Mouse (Mus musculus): ENCODE data around the gene Psmd12. TPM values are rescaled to one million over a fixed set of nuclear protein-coding genes. Genes with fewer than 3 reads are reported as not detected.

Psmd12 gene
- polyA plus RNA-seq, 1 experiment from 2014 or later = 218 TPM

GRCm38 (mm10) chr11:107527632-107528031 is 48.3 kb downstream of the Psmd12 start:
- no peak for DNase-seq (ENCODE audit: low spot score)
- Histone ChIP-seq H3K27ac (ENCODE audit: low read depth, low read length) (no peak overlapping the region), H3K9ac (ENCODE audit: low read length) (no peak overlapping the region), H3K36me3 (ENCODE audit: control insufficient read depth, insufficient read depth, low read length) (no peaks in the 10 kb centered on the region), H3K27me3 (ENCODE audit: control insufficient read depth, insufficient read depth, low read length) (no peaks in the 10 kb centered on the region), H3K4me2 (ENCODE audit: low read depth, low read length, severe bottlenecking) (no peak overlapping the region), H3K9me3 (ENCODE audit: control insufficient read depth, low read length) (no peaks in the 10 kb centered on the region), H3K4me3 (ENCODE audit: low read depth, low read length) (no peak overlapping the region), H3K4me1 (replicated peaks; ENCODE audit: control insufficient read depth, insufficient read depth, low read length) (no peaks in the 10 kb centered on the region)
- no peak for ATAC-seq (replicated peaks; ENCODE audit: low FRiP score)
- WGBS = 15% methylated on average over 3 of the region's 3 CpGs

GRCm38 (mm10) chr11:107529320-107529719 is 50.0 kb downstream of the Psmd12 start:
- ATAC-seq (replicated peaks; ENCODE audit: low FRiP score) (no peak), DNase-seq (ENCODE audit: low spot score) (no peak)
- Histone ChIP-seq H3K9me3 (ENCODE audit: control insufficient read depth, low read length) (no peaks in the 10 kb centered on the region), H3K36me3 (ENCODE audit: control insufficient read depth, insufficient read depth, low read length) (no peaks in the 10 kb centered on the region), H3K4me1 (replicated peaks; ENCODE audit: control insufficient read depth, insufficient read depth, low read length) (no peaks in the 10 kb centered on the region), H3K9ac (ENCODE audit: low read length) (no peak overlapping the region), H3K4me3 (ENCODE audit: low read depth, low read length) (no peak overlapping the region), H3K4me2 (ENCODE audit: low read depth, low read length, severe bottlenecking) (no peak overlapping the region), H3K27ac (ENCODE audit: low read depth, low read length) (no peak overlapping the region), H3K27me3 (ENCODE audit: control insufficient read depth, insufficient read depth, low read length) (no peaks in the 10 kb centered on the region)
- 55% methylated on average over 8 of the region's 8 CpGs for WGBS

GRCm38 (mm10) chr11:107531445-107531844 is 52.2 kb downstream of the Psmd12 start:
- 74% methylated on average over 4 of the region's 4 CpGs for WGBS

GRCm38 (mm10) chr11:107532271-107532670 is 53.0 kb downstream of the Psmd12 start:
- H3K9me3 ChIP-seq (ENCODE audit: control insufficient read depth, low read length) = no peaks in the 10 kb centered on the region
- no peaks in the 10 kb centered on the region for H3K27me3 ChIP-seq (ENCODE audit: control insufficient read depth, insufficient read depth, low read length)
- H3K27ac ChIP-seq (ENCODE audit: low read depth, low read length) = no peak overlapping the region
- H3K36me3 ChIP-seq (ENCODE audit: control insufficient read depth, insufficient read depth, low read length) = no peaks in the 10 kb centered on the region
- H3K9ac ChIP-seq (ENCODE audit: low read length) = no peak overlapping the region
- 59% methylated on average over 4 of the region's 5 CpGs for WGBS
- no peak for DNase-seq (ENCODE audit: low spot score)
- no peak for ATAC-seq (replicated peaks; ENCODE audit: low FRiP score)
- no peaks in the 10 kb centered on the region for H3K4me1 ChIP-seq (replicated peaks; ENCODE audit: control insufficient read depth, insufficient read depth, low read length)
- H3K4me3 ChIP-seq (ENCODE audit: low read depth, low read length) = no peak overlapping the region
- H3K4me2 ChIP-seq (ENCODE audit: low read depth, low read length, severe bottlenecking) = no peak overlapping the region

More at GRCm38 (mm10) chr11:107531445-107531844, 52.2 kb downstream of the Psmd12 start:
- ATAC-seq (replicated peaks; ENCODE audit: low FRiP score) = no peak
- H3K4me1 ChIP-seq (replicated peaks; ENCODE audit: control insufficient read depth, insufficient read depth, low read length) = no peaks in the 10 kb centered on the region
- H3K36me3 ChIP-seq (ENCODE audit: control insufficient read depth, insufficient read depth, low read length) = no peaks in the 10 kb centered on the region
- no peaks in the 10 kb centered on the region for H3K27me3 ChIP-seq (ENCODE audit: control insufficient read depth, insufficient read depth, low read length)
- no peak overlapping the region for H3K27ac ChIP-seq (ENCODE audit: low read depth, low read length)
- no peak for DNase-seq (ENCODE audit: low spot score)
- H3K4me2 ChIP-seq (ENCODE audit: low read depth, low read length, severe bottlenecking) = no peak overlapping the region
- no peak overlapping the region for H3K9ac ChIP-seq (ENCODE audit: low read length)
- no peak overlapping the region for H3K4me3 ChIP-seq (ENCODE audit: low read depth, low read length)
- no peaks in the 10 kb centered on the region for H3K9me3 ChIP-seq (ENCODE audit: control insufficient read depth, low read length)

GRCm38 (mm10) chr11:107538994-107539393 is 59.7 kb downstream of the Psmd12 start:
- Histone ChIP-seq H3K27ac (ENCODE audit: low read depth, low read length) (no peak overlapping the region), H3K9ac (ENCODE audit: low read length) (no peak overlapping the region), H3K4me1 (replicated peaks; ENCODE audit: control insufficient read depth, insufficient read depth, low read length) (no peaks in the 10 kb centered on the region), H3K4me2 (ENCODE audit: low read depth, low read length, severe bottlenecking) (no peak overlapping the region), H3K9me3 (ENCODE audit: control insufficient read depth, low read length) (no peaks in the 10 kb centered on the region), H3K36me3 (ENCODE audit: control insufficient read depth, insufficient read depth, low read length) (no peaks in the 10 kb centered on the region), H3K27me3 (ENCODE audit: control insufficient read depth, insufficient read depth, low read length) (no peaks in the 10 kb centered on the region), H3K4me3 (ENCODE audit: low read depth, low read length) (no peak overlapping the region)
- WGBS = 95% methylated on average over 4 of the region's 4 CpGs
- no peak for DNase-seq (ENCODE audit: low spot score)
- no peak for ATAC-seq (replicated peaks; ENCODE audit: low FRiP score)

GRCm38 (mm10) chr11:107540339-107540738 is 61.1 kb downstream of the Psmd12 start:
- 71% methylated on average over 1 of the region's 1 CpGs for WGBS
- DNase-seq (ENCODE audit: low spot score) (no peak), ATAC-seq (replicated peaks; ENCODE audit: low FRiP score) (no peak)

GRCm38 (mm10) chr11:107545747-107546476 is 66.6 kb downstream of the Psmd12 start:
- Histone ChIP-seq H3K4me3 (ENCODE audit: low read depth, low read length) (no peak overlapping the region), H3K4me2 (ENCODE audit: low read depth, low read length, severe bottlenecking) (peak overlapping the region; percentile 98), H3K9ac (ENCODE audit: low read length) (no peak overlapping the region), H3K4me1 (replicated peaks; ENCODE audit: control insufficient read depth, insufficient read depth, low read length) (0 out of 2 replicates have a peak, but pooled peaks cover 3% of the 10 kb centered on the region), H3K36me3 (ENCODE audit: control insufficient read depth, insufficient read depth, low read length) (no peaks in the 10 kb centered on the region), H3K27me3 (ENCODE audit: control insufficient read depth, insufficient read depth, low read length) (no peaks in the 10 kb centered on the region; the same call in 1 of the 2 replicates), H3K9me3 (ENCODE audit: control insufficient read depth, low read length) (no peaks in the 10 kb centered on the region), H3K27ac (ENCODE audit: low read depth, low read length) (no peak overlapping the region)
- no peak for DNase-seq (ENCODE audit: low spot score)
- no peak for ATAC-seq (replicated peaks; ENCODE audit: low FRiP score)
- 17% methylated on average over 13 of the region's 13 CpGs for WGBS

More at GRCm38 (mm10) chr11:107540339-107540738, 61.1 kb downstream of the Psmd12 start:
- no peak overlapping the region for H3K9ac ChIP-seq (ENCODE audit: low read length)
- H3K27ac ChIP-seq (ENCODE audit: low read depth, low read length) = no peak overlapping the region
- H3K36me3 ChIP-seq (ENCODE audit: control insufficient read depth, insufficient read depth, low read length) = no peaks in the 10 kb centered on the region
- H3K27me3 ChIP-seq (ENCODE audit: control insufficient read depth, insufficient read depth, low read length) = no peaks in the 10 kb centered on the region
- no peaks in the 10 kb centered on the region for H3K4me1 ChIP-seq (replicated peaks; ENCODE audit: control insufficient read depth, insufficient read depth, low read length)
- H3K4me3 ChIP-seq (ENCODE audit: low read depth, low read length) = no peak overlapping the region
- no peak overlapping the region for H3K4me2 ChIP-seq (ENCODE audit: low read depth, low read length, severe bottlenecking)
- H3K9me3 ChIP-seq (ENCODE audit: control insufficient read depth, low read length) = no peaks in the 10 kb centered on the region

- Histone ChIP-seq H3K4me3 (ENCODE audit: low read depth, low read length) (peak overlapping the region; percentile 95), H3K27ac (ENCODE audit: low read depth, low read length) (no peak overlapping the region), H3K4me1 (replicated peaks; ENCODE audit: control insufficient read depth, insufficient read depth, low read length) (0 out of 2 replicates have a peak, but pooled peaks cover 3% of the 10 kb centered on the region), H3K9ac (ENCODE audit: low read length) (peak overlapping the region; percentile 88), H3K27me3 (ENCODE audit: control insufficient read depth, insufficient read depth, low read length) (no peaks in the 10 kb centered on the region; the same call in 1 of the 2 replicates), H3K4me2 (ENCODE audit: low read depth, low read length, severe bottlenecking) (peak overlapping the region; percentile 98), H3K9me3 (ENCODE audit: control insufficient read depth, low read length) (no peaks in the 10 kb centered on the region), H3K36me3 (ENCODE audit: control insufficient read depth, insufficient read depth, low read length) (no peaks in the 10 kb centered on the region)
- 0% methylated on average over 37 of the region's 37 CpGs for WGBS
- DNase-seq (ENCODE audit: low spot score) (peak; percentile 84), ATAC-seq (replicated peaks; ENCODE audit: low FRiP score) (peak; percentile 72)
Observed at GRCm38 (mm10) chr11:107546667-107547301, 67.5 kb downstream of the Psmd12 start.
